Mouse (Mus musculus) heart, adult 2 months (tissue): ENCODE measurements around the gene Fgfr2.

ENCODE experiments used
- CTCF ChIP-seq: fragments of 200-600 bp; IDR thresholded peaks from 2 replicates; pipeline ENCODE4 v1.8.1; 2022; ENCODE audit warnings: antibody characterized with exemption, mild to moderate bottlenecking, moderate library complexity
- POLR2A ChIP-seq: fragments of 200-500 bp; IDR thresholded peaks from 2 replicates; pipeline ENCODE4 v1.6.1; 2011; ENCODE audit warnings: mild to moderate bottlenecking, low read depth, low read length, control low read depth; ENCODE audit not compliant: insufficient read depth

DNA sequence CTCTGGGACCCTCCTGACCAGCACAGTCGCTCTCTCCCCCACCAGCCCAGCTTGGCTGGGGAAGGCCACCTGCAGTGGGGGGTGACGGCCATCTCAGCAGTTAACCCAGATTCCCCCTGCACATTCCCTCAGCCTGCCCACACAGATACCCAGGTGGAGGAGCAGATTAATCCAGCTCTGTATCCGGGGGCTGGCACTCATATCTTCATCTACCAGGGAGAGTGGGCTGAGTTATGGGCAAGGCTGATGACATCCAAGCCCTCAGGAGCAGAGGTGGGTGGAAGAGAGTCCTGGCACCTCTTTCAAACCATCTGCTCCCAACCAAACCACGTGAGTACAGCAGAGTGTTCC lies 230.9 kb downstream of the Fgfr2 start:
- TF ChIP-seq POLR2A = no peak
- TF ChIP-seq CTCF = no peak
